Mouse (Mus musculus): ENCODE measurements around the gene Szrd1.

DNA sequence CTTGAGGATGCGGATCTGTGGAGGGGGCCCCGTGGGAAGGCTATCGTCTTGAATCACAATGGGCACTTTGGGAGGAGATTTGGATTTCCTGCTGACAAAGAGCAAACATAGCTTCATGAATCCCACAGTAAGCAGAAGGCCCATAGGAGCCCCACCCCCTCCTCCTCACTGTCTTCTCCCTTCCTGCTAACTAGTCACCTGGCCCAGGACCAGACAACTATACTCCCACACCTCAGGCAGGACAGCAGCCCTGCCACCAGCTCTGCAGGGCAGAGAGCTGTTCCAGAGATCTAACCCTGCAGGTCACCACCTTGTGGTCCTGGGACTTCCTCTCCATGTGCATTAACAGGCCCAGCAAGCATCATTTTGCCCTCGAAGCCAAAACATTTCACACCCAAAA is 20.9 kb downstream of the Szrd1 start:
- TF ChIP-seq CTCF (IDR thresholded peaks at IDR 0.05; ENCODE audit: borderline replicate concordance, control insufficient read depth, extremely low read depth, insufficient read depth, low read length, poor library complexity), result no peak
- TF ChIP-seq POLR2A (IDR thresholded peaks at IDR 0.05; ENCODE audit: control insufficient read depth, extremely low read depth, insufficient read depth, low read length, poor library complexity), result no peak

Measured in thymus, adult 2 months (tissue).